Mouse (Mus musculus): Measurements from ENCODE around the gene Itch. TPM values are rescaled to one million over a fixed set of nuclear protein-coding genes. Genes with fewer than 3 reads are reported as not detected.

Itch gene
- polyA plus RNA-seq, 1 experiment from 2014 or later = 51.9 TPM

DNA sequence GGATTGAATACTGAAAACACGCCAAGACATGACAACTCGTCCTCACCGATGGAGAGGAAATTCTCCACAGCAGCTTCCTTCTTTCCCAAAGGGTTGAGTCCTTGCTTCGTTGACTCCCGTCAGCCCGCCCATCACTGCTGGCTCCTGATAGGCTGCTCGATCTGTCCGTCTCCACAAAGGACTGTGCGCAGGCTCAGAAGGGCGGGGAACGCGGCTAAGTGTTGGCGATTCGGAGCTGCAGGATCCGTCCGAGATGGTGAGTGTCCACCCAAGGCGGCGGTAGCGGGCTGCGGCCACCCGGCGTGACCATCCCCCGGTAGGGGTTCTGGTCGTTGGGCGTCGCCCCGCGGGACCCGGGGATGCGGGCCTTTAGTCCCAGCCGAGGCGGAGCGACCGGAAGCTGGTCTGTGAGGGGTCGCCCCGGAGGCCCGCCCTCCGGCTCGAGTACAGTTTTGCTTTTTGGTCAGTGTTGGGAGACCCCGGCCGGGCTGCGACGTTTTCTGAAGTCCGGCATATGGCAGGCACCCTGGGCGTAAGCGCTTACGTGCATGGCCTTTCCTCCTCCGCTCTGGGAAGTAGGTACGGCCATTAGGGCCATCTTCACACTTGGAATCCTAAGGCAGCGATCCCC lies 103.2 kb downstream of the Itch start, which contains the start of gene Dynlrb1:
TSS of gene Dynlrb1 (plus strand) at position 172 of the 631 bp plus-strand sequence.
- Histone ChIP-seq H3K27ac (ENCODE audit: low read length) (peak within 1 kb of the TSS; percentile 82), H3K4me3 (replicated peaks; ENCODE audit: low read length) (peak within 1 kb of the TSS; percentile 83), H3K27me3 (ENCODE audit: control insufficient read depth, insufficient read depth, low read length) (no peaks in the 10 kb centered on the region), H3K36me3 (ENCODE audit: control insufficient read depth, insufficient read depth, low read length) (no peaks in the 10 kb centered on the region), H3K4me1 (ENCODE audit: control insufficient read depth, insufficient read depth, low read length) (peaks cover 14% of the 10 kb centered on the region), H3K4me2 (ENCODE audit: low read depth, low read length) (peak within 1 kb of the TSS; percentile 73), H3K9me3 (replicated peaks; ENCODE audit: control insufficient read depth, low read length) (no peaks in the 10 kb centered on the region), H3K9ac (ENCODE audit: low read length) (peak within 1 kb of the TSS; percentile 86)
- WGBS = under 1% methylated on average over 50 of the region's 50 CpGs
- ATAC-seq (ENCODE audit: insufficient read depth, low FRiP score) = peak; percentile 99

GRCm38 (mm10) chr2:155237276-155237675 lies 104.0 kb downstream of the Itch start:
- Histone ChIP-seq H3K27ac (ENCODE audit: low read length) (peak overlapping the region; percentile 82; the same call in 1 of the 2 replicates), H3K4me3 (replicated peaks; ENCODE audit: low read length) (peak overlapping the region; percentile 83), H3K9me3 (replicated peaks; ENCODE audit: control insufficient read depth, low read length) (no peaks in the 10 kb centered on the region), H3K9ac (ENCODE audit: low read length) (peak overlapping the region; percentile 86), H3K4me1 (ENCODE audit: control insufficient read depth, insufficient read depth, low read length) (peaks cover 14% of the 10 kb centered on the region), H3K27me3 (ENCODE audit: control insufficient read depth, insufficient read depth, low read length) (no peaks in the 10 kb centered on the region), H3K36me3 (ENCODE audit: control insufficient read depth, insufficient read depth, low read length) (no peaks in the 10 kb centered on the region), H3K4me2 (ENCODE audit: low read depth, low read length) (peak overlapping the region; percentile 73)
- no peak for ATAC-seq (ENCODE audit: insufficient read depth, low FRiP score)
- WGBS = 10% methylated on average over 4 of the region's 4 CpGs

GRCm38 (mm10) chr2:155240915-155241314 lies 107.6 kb downstream of the Itch start:
- H3K4me3 ChIP-seq (replicated peaks; ENCODE audit: low read length) = no peak overlapping the region
- ATAC-seq (ENCODE audit: insufficient read depth, low FRiP score) = no peak
- no peak overlapping the region for H3K9ac ChIP-seq (ENCODE audit: low read length)
- no peaks in the 10 kb centered on the region for H3K9me3 ChIP-seq (replicated peaks; ENCODE audit: control insufficient read depth, low read length)
- peaks cover 9% of the 10 kb centered on the region for H3K36me3 ChIP-seq (ENCODE audit: control insufficient read depth, insufficient read depth, low read length)
- no peak overlapping the region for H3K4me2 ChIP-seq (ENCODE audit: low read depth, low read length)
- H3K27ac ChIP-seq (ENCODE audit: low read length) = no peak overlapping the region
- peaks cover 14% of the 10 kb centered on the region for H3K4me1 ChIP-seq (ENCODE audit: control insufficient read depth, insufficient read depth, low read length)
- no peaks in the 10 kb centered on the region for H3K27me3 ChIP-seq (ENCODE audit: control insufficient read depth, insufficient read depth, low read length)
- WGBS = 67% methylated on average over 4 of the region's 4 CpGs

- Histone ChIP-seq H3K36me3 (ENCODE audit: control insufficient read depth, insufficient read depth, low read length) (peaks cover 17% of the 10 kb centered on the region), H3K4me3 (replicated peaks; ENCODE audit: low read length) (no peak overlapping the region), H3K27me3 (ENCODE audit: control insufficient read depth, insufficient read depth, low read length) (no peaks in the 10 kb centered on the region), H3K9ac (ENCODE audit: low read length) (no peak overlapping the region), H3K4me1 (ENCODE audit: control insufficient read depth, insufficient read depth, low read length) (peaks cover 12% of the 10 kb centered on the region), H3K4me2 (ENCODE audit: low read depth, low read length) (no peak overlapping the region), H3K9me3 (replicated peaks; ENCODE audit: control insufficient read depth, low read length) (no peaks in the 10 kb centered on the region), H3K27ac (ENCODE audit: low read length) (no peak overlapping the region)
- WGBS = 79% methylated on average over 7 of the region's 7 CpGs
- no peak; the same call in 1 of the 2 replicates for ATAC-seq (ENCODE audit: insufficient read depth, low FRiP score)
Measured at GRCm38 (mm10) chr2:155242296-155242855, 109.1 kb downstream of the Itch start.

GRCm38 (mm10) chr2:155246231-155246630 lies 112.9 kb downstream of the Itch start:
- Histone ChIP-seq H3K4me2 (ENCODE audit: low read depth, low read length) (no peak overlapping the region), H3K4me1 (ENCODE audit: control insufficient read depth, insufficient read depth, low read length) (no peaks in the 10 kb centered on the region), H3K9me3 (replicated peaks; ENCODE audit: control insufficient read depth, low read length) (no peaks in the 10 kb centered on the region), H3K36me3 (ENCODE audit: control insufficient read depth, insufficient read depth, low read length) (peaks cover 45% of the 10 kb centered on the region), H3K4me3 (replicated peaks; ENCODE audit: low read length) (no peak overlapping the region), H3K9ac (ENCODE audit: low read length) (no peak overlapping the region), H3K27me3 (ENCODE audit: control insufficient read depth, insufficient read depth, low read length) (no peaks in the 10 kb centered on the region), H3K27ac (ENCODE audit: low read length) (no peak overlapping the region)
- 91% methylated on average over 4 of the region's 4 CpGs for WGBS
- ATAC-seq (ENCODE audit: insufficient read depth, low FRiP score) = no peak

DNA sequence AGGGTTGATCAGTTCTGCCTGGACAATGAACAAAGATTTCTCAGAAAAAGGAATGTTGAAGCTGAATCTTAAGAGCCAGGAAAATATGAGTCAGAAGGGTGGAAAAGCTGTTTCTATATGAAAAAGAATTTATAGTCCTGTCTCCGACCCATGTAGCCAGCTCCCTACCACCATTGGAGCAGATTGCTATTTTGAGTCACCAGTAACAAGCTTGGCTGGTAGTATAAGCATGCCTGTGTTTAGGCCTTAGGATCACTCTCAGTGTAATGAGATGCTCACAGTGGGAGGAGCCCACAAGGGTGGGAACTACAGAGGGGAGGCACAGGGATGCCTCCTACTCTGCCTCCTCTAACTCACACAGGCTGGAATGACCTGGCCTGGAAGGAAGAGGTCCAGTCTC lies 114.9 kb downstream of the Itch start:
- Histone ChIP-seq H3K4me2 (ENCODE audit: low read depth, low read length) (no peak overlapping the region), H3K4me1 (ENCODE audit: control insufficient read depth, insufficient read depth, low read length) (no peaks in the 10 kb centered on the region), H3K4me3 (replicated peaks; ENCODE audit: low read length) (no peak overlapping the region), H3K27ac (ENCODE audit: low read length) (no peak overlapping the region), H3K36me3 (ENCODE audit: control insufficient read depth, insufficient read depth, low read length) (peaks cover 45% of the 10 kb centered on the region), H3K9ac (ENCODE audit: low read length) (no peak overlapping the region), H3K27me3 (ENCODE audit: control insufficient read depth, insufficient read depth, low read length) (no peaks in the 10 kb centered on the region), H3K9me3 (replicated peaks; ENCODE audit: control insufficient read depth, low read length) (no peaks in the 10 kb centered on the region)
- no peak for ATAC-seq (ENCODE audit: insufficient read depth, low FRiP score)
- 94% methylated on average over 1 of the region's 1 CpGs for WGBS

GRCm38 (mm10) chr2:155248718-155249117 lies 115.4 kb downstream of the Itch start:
- Histone ChIP-seq H3K4me3 (replicated peaks; ENCODE audit: low read length) (no peak overlapping the region), H3K4me1 (ENCODE audit: control insufficient read depth, insufficient read depth, low read length) (no peaks in the 10 kb centered on the region), H3K4me2 (ENCODE audit: low read depth, low read length) (no peak overlapping the region), H3K27ac (ENCODE audit: low read length) (no peak overlapping the region), H3K27me3 (ENCODE audit: control insufficient read depth, insufficient read depth, low read length) (no peaks in the 10 kb centered on the region), H3K9me3 (replicated peaks; ENCODE audit: control insufficient read depth, low read length) (no peaks in the 10 kb centered on the region), H3K9ac (ENCODE audit: low read length) (no peak overlapping the region), H3K36me3 (ENCODE audit: control insufficient read depth, insufficient read depth, low read length) (peaks cover 45% of the 10 kb centered on the region)
- no peak for ATAC-seq (ENCODE audit: insufficient read depth, low FRiP score)
- WGBS = 82% methylated on average over 2 of the region's 2 CpGs

- Histone ChIP-seq H3K9me3 (replicated peaks; ENCODE audit: control insufficient read depth, low read length) (no peaks in the 10 kb centered on the region), H3K4me3 (replicated peaks; ENCODE audit: low read length) (no peak overlapping the region), H3K36me3 (ENCODE audit: control insufficient read depth, insufficient read depth, low read length) (peaks cover 45% of the 10 kb centered on the region), H3K9ac (ENCODE audit: low read length) (no peak overlapping the region), H3K27ac (ENCODE audit: low read length) (no peak overlapping the region), H3K4me2 (ENCODE audit: low read depth, low read length) (no peak overlapping the region), H3K27me3 (ENCODE audit: control insufficient read depth, insufficient read depth, low read length) (no peaks in the 10 kb centered on the region), H3K4me1 (ENCODE audit: control insufficient read depth, insufficient read depth, low read length) (no peaks in the 10 kb centered on the region)
- WGBS = 90% methylated on average over 5 of the region's 5 CpGs
- ATAC-seq (ENCODE audit: insufficient read depth, low FRiP score) = no peak
Measured at GRCm38 (mm10) chr2:155249588-155249987, 116.3 kb downstream of the Itch start.

DNA sequence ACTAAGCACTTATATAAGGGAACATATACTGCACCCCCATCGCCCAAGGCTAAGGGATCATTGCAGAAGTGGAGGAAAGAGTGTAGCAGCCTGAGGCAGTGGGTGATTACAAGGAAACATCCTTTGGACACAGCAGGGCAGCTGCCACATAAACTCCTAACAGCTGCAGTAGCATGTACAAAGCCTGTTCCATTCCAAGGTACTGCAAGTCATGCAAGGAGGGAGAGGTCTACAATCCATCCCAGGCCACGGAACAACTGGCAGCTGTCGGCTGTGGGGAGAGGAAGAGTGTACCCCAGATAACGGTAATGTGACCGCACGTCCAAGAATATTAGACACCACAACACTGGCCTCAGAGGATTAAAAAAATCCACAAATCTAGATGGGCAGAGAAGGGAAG lies 132.2 kb downstream of the Itch start:
- no peak overlapping the region for H3K4me3 ChIP-seq (replicated peaks; ENCODE audit: low read length)
- no peak overlapping the region for H3K4me2 ChIP-seq (ENCODE audit: low read depth, low read length)
- H3K36me3 ChIP-seq (ENCODE audit: control insufficient read depth, insufficient read depth, low read length) = no peaks in the 10 kb centered on the region
- H3K9me3 ChIP-seq (replicated peaks; ENCODE audit: control insufficient read depth, low read length) = no peaks in the 10 kb centered on the region
- H3K27ac ChIP-seq (ENCODE audit: low read length) = no peak overlapping the region
- H3K9ac ChIP-seq (ENCODE audit: low read length) = no peak overlapping the region
- H3K4me1 ChIP-seq (ENCODE audit: control insufficient read depth, insufficient read depth, low read length) = no peaks in the 10 kb centered on the region
- ATAC-seq (ENCODE audit: insufficient read depth, low FRiP score) = no peak
- WGBS = 84% methylated on average over 6 of the region's 6 CpGs
- no peaks in the 10 kb centered on the region for H3K27me3 ChIP-seq (ENCODE audit: control insufficient read depth, insufficient read depth, low read length)

Data from stomach, embryonic 16.5 days (tissue).